Mouse (Mus musculus) megakaryocyte, adult 5-6 weeks (primary cell): Measurements from ENCODE around the gene 1700001C19Rik. TPM values are rescaled to one million over a fixed set of nuclear protein-coding genes. Genes with fewer than 3 reads are reported as not detected.

Experiments
- ATAC-seq: 2 replicates; pipeline ENCODE4 v1.8.0; 2016; ENCODE audit warnings: mild to moderate bottlenecking, inconsistent platforms; ENCODE audit not compliant: poor library complexity, severe bottlenecking
- total RNA-seq, 2 experiments: library from RNA; stranded (forward) in 1 of 2; stranded (reverse) in 1 of 2; fragments of 153-499, 151-499 nt in 1 of 2; fragments of 221-1000, 200-1000 nt in 1 of 2; gene quantifications; 2 replicates each; pipeline versions ENCODE4 v1.2.3 to v1.2.4; 2015 to 2017

Gene 1700001C19Rik
- total RNA-seq, 2 experiments from 2014 or later = not detected

GRCm38 (mm10) chr17:47462728-47463388, 25.7 kb upstream of the 1700001C19Rik start:
- ATAC-seq = no peak

- no peak for ATAC-seq
Measured at GRCm38 (mm10) chr17:47462209-47462608, 25.0 kb upstream of the 1700001C19Rik start.

- ATAC-seq = no peak
Measured at GRCm38 (mm10) chr17:47461688-47462087, 24.5 kb upstream of the 1700001C19Rik start.

- no peak for ATAC-seq
Measured at GRCm38 (mm10) chr17:47459341-47459919, 22.3 kb upstream of the 1700001C19Rik start.

GRCm38 (mm10) chr17:47458936-47459335, 21.8 kb upstream of the 1700001C19Rik start:
- ATAC-seq = no peak

DNA sequence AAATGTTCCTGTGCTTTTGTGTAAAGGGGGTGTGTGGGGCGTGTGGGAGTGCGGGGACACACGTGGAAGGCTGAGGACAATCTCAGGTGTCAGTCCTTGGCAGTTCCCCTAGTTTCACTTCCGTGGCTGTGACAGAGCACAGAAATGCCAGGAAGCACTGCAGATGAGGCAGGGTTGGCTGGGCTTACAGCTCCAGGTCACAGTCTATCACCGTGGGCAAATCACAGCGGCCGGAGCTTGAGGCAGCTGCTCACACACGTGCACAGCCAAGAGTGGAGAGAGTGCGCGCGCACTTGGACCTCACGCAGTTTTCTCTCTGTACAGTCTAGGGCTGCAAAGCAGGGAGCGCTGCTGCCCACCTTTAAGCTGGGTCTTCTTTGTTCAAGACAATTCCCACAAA, 21.1 kb upstream of the 1700001C19Rik start:
- no peak for ATAC-seq

DNA sequence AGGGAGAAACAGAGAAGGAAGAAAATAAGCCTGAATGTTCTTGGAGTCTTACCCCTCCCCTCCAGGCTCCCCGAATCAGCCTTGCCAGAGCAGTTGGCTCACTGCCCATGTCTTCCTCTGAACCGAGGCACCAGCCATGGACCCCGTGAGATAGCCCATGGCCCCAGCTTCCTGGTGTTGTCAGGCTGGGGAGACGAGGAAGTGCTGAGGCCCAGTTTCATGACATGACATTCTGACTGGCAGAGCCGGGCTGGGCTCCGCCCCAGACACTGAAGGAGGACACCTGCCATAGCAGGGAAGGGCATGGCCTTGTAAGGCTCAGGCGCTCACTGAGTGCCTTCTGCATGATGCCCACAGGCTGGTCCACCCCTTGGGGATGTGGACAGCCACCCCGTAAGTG, 17.5 kb upstream of the 1700001C19Rik start:
- peak; percentile 94 for ATAC-seq

DNA sequence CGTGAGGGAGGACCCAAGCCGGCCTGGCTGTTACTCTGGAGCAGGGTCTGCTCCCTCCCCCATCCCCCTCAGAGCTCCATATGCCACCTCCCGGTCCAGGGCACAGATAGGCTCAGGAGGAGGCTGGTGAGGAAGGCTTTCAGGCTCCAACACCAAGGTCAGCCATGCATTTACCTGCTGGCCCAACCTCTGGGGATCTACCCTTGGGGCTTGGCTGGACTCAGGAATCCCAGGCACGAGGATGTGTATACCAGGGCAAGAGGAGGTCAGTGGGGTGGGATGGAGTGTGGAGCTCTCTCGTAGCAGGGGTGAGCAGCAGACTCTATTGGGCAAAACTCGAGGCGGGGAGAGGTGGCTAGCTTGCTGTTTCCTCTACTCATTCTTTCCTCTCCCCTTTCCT, 15.7 kb upstream of the 1700001C19Rik start:
- no peak for ATAC-seq

DNA sequence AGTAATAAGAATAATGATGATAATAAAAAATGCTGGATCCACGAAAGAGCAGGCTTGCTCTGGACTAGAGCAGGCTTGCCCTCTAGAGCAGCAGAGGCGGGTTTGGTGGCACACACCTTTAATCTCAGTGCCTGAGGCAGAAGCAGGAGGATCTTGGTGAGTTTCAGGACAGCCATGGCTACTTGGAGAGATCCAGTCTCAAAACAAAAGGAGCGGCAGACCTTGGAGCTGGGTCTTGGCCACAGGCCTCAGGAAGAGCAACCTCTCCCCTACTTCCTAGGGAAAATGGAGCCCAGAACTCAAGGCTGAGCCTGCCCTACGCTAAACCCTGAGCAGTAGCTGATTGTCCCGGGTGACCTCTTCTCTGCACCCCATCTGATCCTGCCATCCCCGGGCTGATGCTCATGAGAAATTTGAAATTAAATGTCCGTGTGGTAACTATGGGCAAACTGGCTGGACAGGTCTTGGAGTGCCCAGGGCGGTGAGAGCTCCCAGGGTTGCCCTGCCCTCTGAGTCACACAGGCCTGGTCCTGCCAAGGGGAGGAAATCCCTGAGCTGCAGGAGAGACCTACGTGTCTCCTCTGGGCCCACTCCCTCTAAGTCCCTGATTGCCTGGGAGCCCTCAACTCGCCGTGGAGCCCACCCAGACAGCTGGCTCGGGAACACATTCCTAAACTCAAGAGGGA, 13.8 kb upstream of the 1700001C19Rik start:
- no peak for ATAC-seq

- no peak for ATAC-seq
Measured at GRCm38 (mm10) chr17:47450239-47450638, 13.1 kb upstream of the 1700001C19Rik start.

DNA sequence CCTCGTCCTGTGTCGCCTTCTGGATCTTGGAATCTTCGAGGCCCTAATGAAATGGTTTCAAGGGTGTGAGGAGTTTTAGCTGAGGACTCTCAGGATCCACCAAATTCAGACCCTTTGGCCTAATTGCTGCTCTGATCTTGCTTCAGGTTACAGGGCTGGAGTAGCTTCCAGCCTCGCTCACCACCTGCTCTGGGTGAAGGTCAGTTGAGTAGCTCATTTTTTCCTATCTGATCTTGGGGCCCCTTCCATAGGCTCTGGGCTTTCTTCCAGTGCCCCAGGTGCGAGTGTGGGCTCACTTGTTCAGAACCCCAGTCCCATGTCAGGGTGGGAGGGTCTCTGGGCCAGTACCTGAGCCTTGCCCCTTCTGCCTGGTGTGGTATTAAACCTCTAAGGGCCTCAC, 12.3 kb upstream of the 1700001C19Rik start:
- ATAC-seq = no peak

- no peak for ATAC-seq
Measured at GRCm38 (mm10) chr17:47448523-47449372, 11.6 kb upstream of the 1700001C19Rik start.

DNA sequence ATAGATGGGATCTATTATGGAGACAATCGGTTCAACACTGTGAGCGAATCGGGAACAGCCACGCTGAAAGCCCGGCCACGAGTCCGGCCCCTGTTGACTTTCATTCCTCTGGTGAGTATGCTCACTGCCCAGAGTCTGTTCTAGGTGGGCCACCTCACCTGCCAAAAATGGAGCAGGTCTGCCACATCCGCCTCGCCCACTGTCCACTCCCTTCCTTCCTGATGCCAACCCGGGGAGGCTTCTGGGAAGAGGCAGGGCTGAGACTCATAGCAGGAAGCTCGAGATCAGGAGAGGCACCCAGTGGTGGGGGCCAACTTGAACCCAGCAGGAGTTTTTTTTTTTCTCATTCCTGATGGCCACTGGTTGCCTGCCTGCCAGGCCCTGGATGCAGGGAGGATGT, 9.4 kb upstream of the 1700001C19Rik start:
- ATAC-seq = no peak

GRCm38 (mm10) chr17:47446025-47446424, 8.8 kb upstream of the 1700001C19Rik start:
- ATAC-seq = no peak

DNA sequence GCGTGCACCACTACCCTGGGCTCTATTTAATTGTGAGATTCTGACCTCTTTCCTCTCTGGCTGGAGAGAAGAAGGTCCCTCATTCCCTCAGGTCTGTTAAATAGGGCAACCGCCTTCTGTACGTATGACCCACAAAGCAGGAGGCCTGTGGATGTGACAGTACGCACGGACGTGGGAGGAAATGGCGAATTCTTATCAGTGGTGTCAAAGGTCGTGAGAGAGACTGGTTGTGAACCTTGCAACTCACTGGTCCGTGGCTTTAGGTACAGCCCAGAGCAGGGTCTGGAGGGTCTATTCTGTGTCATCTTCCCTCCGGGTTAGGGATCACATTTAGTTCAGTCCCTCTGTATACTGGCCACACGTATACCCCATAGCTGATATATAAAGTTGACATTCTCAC, 8.3 kb upstream of the 1700001C19Rik start:
- no peak for ATAC-seq

DNA sequence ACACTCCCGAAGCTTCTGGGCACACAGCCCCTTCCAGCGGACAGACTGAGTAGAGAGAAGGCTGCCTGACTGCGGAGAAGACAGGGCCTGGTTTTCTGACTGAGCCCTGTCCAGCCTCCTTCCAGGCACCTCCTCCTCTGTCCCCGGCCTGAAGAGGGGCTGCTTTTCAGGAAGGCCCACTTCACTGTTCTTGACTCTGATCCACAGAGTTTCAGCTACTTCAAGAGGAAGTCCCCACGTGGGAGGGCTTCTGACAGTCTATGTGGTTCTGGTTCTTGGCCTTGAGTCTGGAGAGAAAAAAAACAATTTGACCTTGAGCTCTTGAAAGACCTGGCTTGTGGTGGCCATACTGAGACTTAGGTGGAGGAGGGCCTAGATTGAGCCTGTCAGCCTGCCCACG, 6.9 kb upstream of the 1700001C19Rik start:
- no peak for ATAC-seq

GRCm38 (mm10) chr17:47442271-47442670, 5.1 kb upstream of the 1700001C19Rik start:
- no peak for ATAC-seq

- peak; percentile 20; the same call in 1 of the 2 replicates for ATAC-seq
Measured at GRCm38 (mm10) chr17:47441296-47442051, 4.3 kb upstream of the 1700001C19Rik start.

- ATAC-seq = no peak
Measured at GRCm38 (mm10) chr17:47440359-47440890, 3.2 kb upstream of the 1700001C19Rik start.

DNA sequence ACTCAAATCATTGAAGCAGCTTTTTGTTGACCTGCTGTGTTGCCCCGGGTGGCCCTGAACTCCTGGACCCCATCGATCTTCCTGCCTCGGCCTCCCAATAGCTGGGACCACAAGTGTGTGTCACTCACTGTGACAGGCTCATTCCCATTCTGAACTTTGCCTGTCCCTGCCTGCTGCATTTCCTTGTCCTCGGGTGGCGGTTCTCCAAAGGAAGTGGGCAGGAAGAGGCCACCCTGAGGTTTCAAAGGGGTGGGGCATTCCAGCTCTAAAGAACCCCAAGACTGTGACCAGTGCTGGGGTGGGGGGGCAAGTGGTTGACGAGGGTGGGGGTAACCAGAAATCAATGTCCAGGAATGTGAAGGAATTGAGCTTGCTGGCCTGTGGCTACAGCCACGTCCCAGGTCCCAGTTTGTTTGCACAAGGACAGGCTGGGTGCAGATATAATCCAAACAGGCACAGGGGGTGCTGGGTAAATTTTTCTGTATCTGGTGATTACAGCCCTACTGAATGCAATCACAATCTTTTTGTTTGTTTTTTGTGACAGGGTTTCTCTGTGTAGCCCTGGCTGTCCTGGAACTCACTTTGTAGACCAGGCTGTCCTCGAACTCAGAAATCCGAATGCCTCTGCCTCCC, 2.3 kb upstream of the 1700001C19Rik start:
- ATAC-seq = peak; percentile 39; the same call in 1 of the 2 replicates
